Mouse (Mus musculus): ENCODE measurements at regions not wholly inside any gene's neighbourhood (a gene's known extent, or its start where the extent isn't known, plus 50 kb on each side); places are given as distances from the start of the nearest gene placed in this dataset.

- TF ChIP-seq CTCF (IDR thresholded peaks at IDR 0.05; ENCODE audit: control insufficient read depth, insufficient read depth, insufficient replicate concordance, low read depth, low read length) (no peak), POLR2A (IDR thresholded peaks at IDR 0.05; ENCODE audit: control insufficient read depth, low read depth, low read length) (no peak)
Measured at GRCm38 (mm10) chr8:17653786-17654185, 1324.3 kb downstream of the Defb40 start.
